ENCODE assay signal across 16 mouse cellular contexts in the genomic region with DNA sequence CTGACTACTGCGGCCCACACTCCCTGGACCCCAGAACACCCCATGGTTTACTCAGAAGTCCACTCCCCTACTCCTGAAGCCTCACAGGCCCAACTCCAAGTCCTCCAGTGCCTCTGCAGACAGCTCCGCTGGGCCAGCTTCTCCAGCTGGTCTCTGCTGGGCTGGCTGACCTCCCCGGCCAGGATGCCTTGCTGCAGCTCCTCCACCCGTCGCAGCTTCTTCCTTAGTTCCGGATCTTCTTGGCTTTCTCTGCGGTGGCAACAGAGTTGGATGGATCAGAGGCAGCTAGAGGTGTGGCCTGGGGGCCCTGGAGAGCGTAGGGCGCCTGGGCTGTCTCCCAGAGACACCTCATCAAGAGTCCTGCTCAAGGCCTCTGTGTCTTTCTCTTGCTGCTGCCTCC. TPM values are rescaled to one million over a fixed set of nuclear protein-coding genes. Genes with fewer than 3 reads are reported as not detected.
A peak's percentile ranks its signal among the peaks of the same experiment; 100 is the strongest.
DNase-seq lines count a peak whose midpoint lies in the region; ATAC-seq and TF ChIP-seq lines count a peak whose summit lies in the region.
"Had no signal": no experiment of that assay in that cellular context is flagged by ENCODE, and none has a peak within 500 bp of the region (broad histone marks: within the 10 kb centered on the region; RNA-seq: fewer than 3 reads in every experiment).

No protein-coding gene starts in this region.

- H3K9ac ChIP-seq in kidney, embryonic 15.5 days, result no peak overlapping the region
- no peak overlapping the region for H3K9ac ChIP-seq in stomach, embryonic 16.5 days (ENCODE audit: low read length)
- no peak overlapping the region for H3K9ac ChIP-seq in stomach, postnatal 0 days (ENCODE audit: low read length)
- H3K9ac ChIP-seq: embryonic facial prominence, embryonic 15.5 days; forebrain, embryonic 15.5 days had no signal

- TF ChIP-seq CTCF in gastrocnemius, adult 2 months (IDR thresholded peaks at IDR 0.05), result no peak
- TF ChIP-seq CTCF in stomach, postnatal 0 days (IDR thresholded peaks at IDR 0.05; ENCODE audit: low read depth), result no peak

- TF ChIP-seq EP300 in stomach, postnatal 0 days (optimal IDR thresholded peaks at IDR 0.05), result no peak

- H3K27ac ChIP-seq in gastrocnemius, adult 2 months, result 0 out of 2 replicates have a peak overlapping the region, but pooled peaks have one; percentile 8
- H3K27ac ChIP-seq in kidney, embryonic 15.5 days, result no peak overlapping the region
- no peak overlapping the region for H3K27ac ChIP-seq in stomach, embryonic 16.5 days (ENCODE audit: low read length)
- no peak overlapping the region for H3K27ac ChIP-seq in stomach, postnatal 0 days (replicated peaks)
- H3K27ac ChIP-seq: embryonic facial prominence, embryonic 15.5 days; heart, adult 2 months had no signal

- intact Hi-C loops in gastrocnemius, adult 2 months (cut with DNase I), result no loop called here

- no peaks in the 10 kb centered on the region for H3K9me3 ChIP-seq in kidney, embryonic 15.5 days (replicated peaks)
- no peaks in the 10 kb centered on the region for H3K9me3 ChIP-seq in stomach, embryonic 16.5 days (replicated peaks; ENCODE audit: control insufficient read depth, low read length)
- no peaks in the 10 kb centered on the region for H3K9me3 ChIP-seq in stomach, postnatal 0 days (ENCODE audit: control insufficient read depth, low read length)
- H3K9me3 ChIP-seq: embryonic facial prominence, embryonic 15.5 days; forebrain, embryonic 15.5 days had no signal

- no peaks in the 10 kb centered on the region for H3K27me3 ChIP-seq in kidney, embryonic 15.5 days
- no peaks in the 10 kb centered on the region for H3K27me3 ChIP-seq in stomach, embryonic 16.5 days (ENCODE audit: control insufficient read depth, insufficient read depth, low read length)
- H3K27me3 ChIP-seq in stomach, postnatal 0 days (ENCODE audit: control insufficient read depth, insufficient read depth, low read length), result no peaks in the 10 kb centered on the region
- H3K27me3 ChIP-seq: embryonic facial prominence, embryonic 15.5 days; forebrain, embryonic 15.5 days had no signal

- H3K36me3 ChIP-seq in kidney, embryonic 15.5 days, result no peaks in the 10 kb centered on the region
- no peaks in the 10 kb centered on the region for H3K36me3 ChIP-seq in stomach, embryonic 16.5 days (ENCODE audit: control insufficient read depth, insufficient read depth, low read length)
- no peaks in the 10 kb centered on the region for H3K36me3 ChIP-seq in stomach, postnatal 0 days (ENCODE audit: control insufficient read depth, insufficient read depth, low read length)
- H3K36me3 ChIP-seq: embryonic facial prominence, embryonic 15.5 days; forebrain, embryonic 15.5 days had no signal

- no peak for ATAC-seq in kidney, embryonic 15.5 days (replicated peaks; ENCODE audit: low FRiP score)
- ATAC-seq in stomach, embryonic 16.5 days (ENCODE audit: insufficient read depth, low FRiP score), result peak; percentile 25; the same call in 1 of the 2 replicates
- ATAC-seq in stomach, postnatal 0 days (ENCODE audit: low FRiP score, low TSS enrichment), result no peak

- no peak overlapping the region for H3K4me2 ChIP-seq in kidney, embryonic 15.5 days
- H3K4me2 ChIP-seq in stomach, embryonic 16.5 days (ENCODE audit: low read depth, low read length), result no peak overlapping the region
- no peak overlapping the region for H3K4me2 ChIP-seq in stomach, postnatal 0 days (replicated peaks; ENCODE audit: low read depth)
- H3K4me2 ChIP-seq: embryonic facial prominence, embryonic 15.5 days; forebrain, embryonic 15.5 days; midbrain, embryonic 11.5 days had no signal

- peak; percentile 56 for DNase-seq in gastrocnemius, adult 2 months
- no peak for DNase-seq in gastrocnemius, postnatal 4 days (ENCODE audit: low spot score in 2 of 2)
- peak; percentile 27 for DNase-seq in kidney, postnatal 10 days
- DNase-seq in stomach, postnatal 0 days (ENCODE audit: low spot score), result no peak
- no peak for DNase-seq in right cerebral cortex, adult 2 months (ENCODE audit: low spot score in 2 of 2)
- DNase-seq in right cerebral cortex, adult 18-20 months, result no peak
- DNase-seq: adrenal gland, postnatal 36 days; kidney, postnatal 14 days; layer of hippocampus, postnatal 36 days; spleen, adult 18-20 months had no signal

- 82% methylated on average over 9 of the region's 9 CpGs for WGBS in kidney, embryonic 15.5 days
- WGBS in stomach, embryonic 16.5 days, result 77% methylated on average over 9 of the region's 9 CpGs
- WGBS in stomach, postnatal 0 days, result 75% methylated on average over 9 of the region's 9 CpGs

- H3K4me3 ChIP-seq in gastrocnemius, adult 2 months, result no peak overlapping the region
- H3K4me3 ChIP-seq in kidney, embryonic 15.5 days (replicated peaks), result no peak overlapping the region
- H3K4me3 ChIP-seq in stomach, embryonic 16.5 days (replicated peaks; ENCODE audit: low read length), result no peak overlapping the region
- no peak overlapping the region for H3K4me3 ChIP-seq in stomach, postnatal 0 days (ENCODE audit: low read depth, low read length)
- H3K4me3 ChIP-seq: embryonic facial prominence, embryonic 15.5 days; forebrain, embryonic 15.5 days; heart, adult 2 months had no signal

- 0 out of 2 replicates have a peak, but pooled peaks cover 3% of the 10 kb centered on the region for H3K4me1 ChIP-seq in kidney, embryonic 15.5 days
- peaks cover 9% of the 10 kb centered on the region; the same call in 1 of the 2 replicates for H3K4me1 ChIP-seq in stomach, embryonic 16.5 days (ENCODE audit: control insufficient read depth, insufficient read depth, low read length)
- H3K4me1 ChIP-seq in stomach, postnatal 0 days (replicated peaks; ENCODE audit: control insufficient read depth, insufficient read depth), result no peaks in the 10 kb centered on the region
- H3K4me1 ChIP-seq: embryonic facial prominence, embryonic 15.5 days had no signal

RNA-seq across cellular contexts. Expression of a gene that starts 32.9 kb away (rescaled TPM):
- 10 to 100 TPM; 44.5 to 47.4 TPM for total RNA-seq in gastrocnemius, adult 2 months (2021)
- total RNA-seq in gastrocnemius, postnatal 4 days (2021), result 1 to 10 TPM; 3.0 to 5.4 TPM
- 1.6 and 1.7 TPM in 2 replicates for polyA plus RNA-seq in kidney, embryonic 15.5 days (2015; fragmentation: Nextera tagmentation; extraction: Ambion mirVana)
- 1.9 and 2.3 TPM in 2 replicates for polyA plus RNA-seq in stomach, embryonic 16.5 days (2015; fragmentation: Nextera tagmentation; extraction: Ambion mirVana)
- polyA plus RNA-seq in stomach, postnatal 0 days (2015; fragmentation: Nextera tagmentation; extraction: Ambion mirVana), result 2.6 TPM in 2 replicates

RNA-seq across cellular contexts. Expression of a gene that starts 41.5 kb away (rescaled TPM):
- total RNA-seq in gastrocnemius, adult 2 months (2021), result 1 to 10 TPM; 7.5 to 7.7 TPM
- 10 to 100 TPM; 10.7 to 14.0 TPM for total RNA-seq in gastrocnemius, postnatal 4 days (2021)
- 38.9 and 41.5 TPM in 2 replicates for polyA plus RNA-seq in kidney, embryonic 15.5 days (2015; fragmentation: Nextera tagmentation; extraction: Ambion mirVana)
- polyA plus RNA-seq in stomach, embryonic 16.5 days (2015; fragmentation: Nextera tagmentation; extraction: Ambion mirVana), result 43.2 and 45.8 TPM in 2 replicates
- 35.3 and 35.7 TPM in 2 replicates for polyA plus RNA-seq in stomach, postnatal 0 days (2015; fragmentation: Nextera tagmentation; extraction: Ambion mirVana)

Comparison
In these comparisons a context has a peak if more than half of its experiments do, and no peak if none do; other contexts are left out.
1. DNase-seq: peak in gastrocnemius, adult 2 months (single experiment) and kidney, postnatal 10 days (single experiment); none in gastrocnemius, postnatal 4 days (0 of 2), stomach, postnatal 0 days (single experiment), right cerebral cortex, adult 2 months (0 of 2) and right cerebral cortex, adult 18-20 months (single experiment).